Mouse (Mus musculus): ENCODE data around the gene Gltp. TPM values are rescaled to one million over a fixed set of nuclear protein-coding genes. Genes with fewer than 3 reads are reported as not detected.

Gltp gene
- polyA plus RNA-seq (2021): 61.4 TPM

- DNase-seq (ENCODE audit: low read depth, low spot score) (peak; percentile 37), ATAC-seq (peak; percentile 94)
- peaks cover 5% of the 10 kb centered on the region for H3K27me3 ChIP-seq
- ChIA-PET POLR2A (interaction anchor here (0.6 to 1.4 kb wide), 3 partner anchors 21 to 274 kb away, joined by 3 to 4 read pairs (median 3); no protein-coding TSS in a partner anchor), CTCF (interaction anchor here (1.9 kb wide), 1 partner anchor 23 kb away, joined by 6 read pairs; no protein-coding TSS in a partner anchor)
- in situ Hi-C loops (cut with MboI; ENCODE audit: low pct_unique_long_range_greater_than_20kb): no loop called here
- no peak for TF ChIP-seq CTCF (IDR thresholded peaks at IDR 0.05)
Measured at GRCm38 (mm10) chr5:114690633-114691567, at the start of gene Gltp. Gene Gltp (minus strand): TSS chr5:114690984.

GRCm38 (mm10) chr5:114738707-114739241 is 48.0 kb upstream of the Gltp start:
- POLR2A ChIA-PET: no interaction called here
- no peak for TF ChIP-seq CTCF (IDR thresholded peaks at IDR 0.05)
- ATAC-seq (no peak), DNase-seq (ENCODE audit: low read depth, low spot score) (no peak)
- CTCF ChIA-PET: interaction anchor here (1.2 to 2.2 kb wide), 3 partner anchors 9 to 28 kb away, joined by 3 to 5 read pairs (median 4); no protein-coding TSS in a partner anchor
- H3K27me3 ChIP-seq: no peaks in the 10 kb centered on the region
- in situ Hi-C loops (cut with MboI; ENCODE audit: low pct_unique_long_range_greater_than_20kb): no loop called here

- no peaks in the 10 kb centered on the region for H3K27me3 ChIP-seq
- DNase-seq (ENCODE audit: low read depth, low spot score) (no peak), ATAC-seq (no peak)
- ChIA-PET POLR2A (interaction anchor here (0.7 to 1.2 kb wide), 2 partner anchors 11 to 81 kb away, joined by 3 read pairs; no protein-coding TSS in a partner anchor), CTCF (interaction anchor here (1.2 to 2.2 kb wide), 3 partner anchors 10 to 15 kb away, joined by 3 to 4 read pairs (median 3); no protein-coding TSS in a partner anchor)
- TF ChIP-seq CTCF (IDR thresholded peaks at IDR 0.05): no peak
- in situ Hi-C loops (cut with MboI; ENCODE audit: low pct_unique_long_range_greater_than_20kb): no loop called here
Measured at GRCm38 (mm10) chr5:114737090-114737887, 46.5 kb upstream of the Gltp start.

GRCm38 (mm10) chr5:114733606-114734005 is 42.8 kb upstream of the Gltp start:
- ATAC-seq (peak; percentile 37), DNase-seq (ENCODE audit: low read depth, low spot score) (no peak)
- POLR2A ChIA-PET: no interaction called here
- no peaks in the 10 kb centered on the region for H3K27me3 ChIP-seq
- TF ChIP-seq CTCF (IDR thresholded peaks at IDR 0.05): no peak
- in situ Hi-C loops (cut with MboI; ENCODE audit: low pct_unique_long_range_greater_than_20kb): no loop called here
- CTCF ChIA-PET: no interaction called here

- ATAC-seq (no peak), DNase-seq (ENCODE audit: low read depth, low spot score) (no peak)
- POLR2A ChIA-PET: no interaction called here
- H3K27me3 ChIP-seq: no peaks in the 10 kb centered on the region
- no peak for TF ChIP-seq CTCF (IDR thresholded peaks at IDR 0.05)
- CTCF ChIA-PET: no interaction called here
- in situ Hi-C loops (cut with MboI; ENCODE audit: low pct_unique_long_range_greater_than_20kb): no loop called here
Measured at GRCm38 (mm10) chr5:114731969-114732368, 41.2 kb upstream of the Gltp start.

GRCm38 (mm10) chr5:114731498-114731897 is 40.7 kb upstream of the Gltp start:
- POLR2A ChIA-PET: no interaction called here
- DNase-seq (ENCODE audit: low read depth, low spot score): no peak
- TF ChIP-seq CTCF (IDR thresholded peaks at IDR 0.05): no peak
- in situ Hi-C loops (cut with MboI; ENCODE audit: low pct_unique_long_range_greater_than_20kb): no loop called here
- CTCF ChIA-PET: no interaction called here
- no peaks in the 10 kb centered on the region for H3K27me3 ChIP-seq
- no peak for ATAC-seq

GRCm38 (mm10) chr5:114730129-114730528 is 39.3 kb upstream of the Gltp start:
- in situ Hi-C loops (cut with MboI; ENCODE audit: low pct_unique_long_range_greater_than_20kb): no loop called here
- POLR2A ChIA-PET: interaction anchor here (1.2 to 1.3 kb wide), 2 partner anchors 9 to 12 kb away, joined by 3 read pairs; no protein-coding TSS in a partner anchor
- ATAC-seq: no peak

GRCm38 (mm10) chr5:114728160-114728559 is 37.4 kb upstream of the Gltp start:
- H3K27me3 ChIP-seq: no peaks in the 10 kb centered on the region
- ATAC-seq: peak; percentile 62
- POLR2A ChIA-PET: no interaction called here
- no peak for DNase-seq (ENCODE audit: low read depth, low spot score)
- TF ChIP-seq CTCF (IDR thresholded peaks at IDR 0.05): no peak
- CTCF ChIA-PET: interaction anchor here (1.1 to 1.5 kb wide), 2 partner anchors 9 to 16 kb away, joined by 3 read pairs; no protein-coding TSS in a partner anchor
- in situ Hi-C loops (cut with MboI; ENCODE audit: low pct_unique_long_range_greater_than_20kb): no loop called here

More at GRCm38 (mm10) chr5:114730129-114730528, 39.3 kb upstream of the Gltp start:
- DNase-seq (ENCODE audit: low read depth, low spot score): no peak
- H3K27me3 ChIP-seq: no peaks in the 10 kb centered on the region
- TF ChIP-seq CTCF (IDR thresholded peaks at IDR 0.05): no peak
- CTCF ChIA-PET: interaction anchor here (1.2 to 1.8 kb wide), 4 partner anchors 9 to 21 kb away, joined by 3 to 5 read pairs (median 4); no protein-coding TSS in a partner anchor

- no peaks in the 10 kb centered on the region for H3K27me3 ChIP-seq
- DNase-seq (ENCODE audit: low read depth, low spot score) (no peak), ATAC-seq (no peak)
- in situ Hi-C loops (cut with MboI; ENCODE audit: low pct_unique_long_range_greater_than_20kb): no loop called here
- POLR2A ChIA-PET: interaction anchor here (0.7 to 0.9 kb wide), 2 partner anchors 11 to 23 kb away, joined by 3 read pairs; no protein-coding TSS in a partner anchor
- TF ChIP-seq CTCF (IDR thresholded peaks at IDR 0.05): no peak
- CTCF ChIA-PET: interaction anchor here (1.4 kb wide), 1 partner anchor 15 kb away, joined by 4 read pairs; no protein-coding TSS in a partner anchor
Measured at GRCm38 (mm10) chr5:114722846-114723245, 32.1 kb upstream of the Gltp start.

- DNase-seq (ENCODE audit: low read depth, low spot score) (no peak), ATAC-seq (no peak)
- ChIA-PET POLR2A (interaction anchor here (0.9 to 1.3 kb wide), 2 partner anchors 8 to 14 kb away, joined by 3 to 4 read pairs; partner anchors contain the start of gene Tchp), CTCF (interaction anchor here (1.3 to 1.7 kb wide), 3 partner anchors 8 to 19 kb away, joined by 4 to 5 read pairs (median 4); no protein-coding TSS in a partner anchor)
- no peak for TF ChIP-seq CTCF (IDR thresholded peaks at IDR 0.05)
- no peaks in the 10 kb centered on the region for H3K27me3 ChIP-seq
- in situ Hi-C loops (cut with MboI; ENCODE audit: low pct_unique_long_range_greater_than_20kb): no loop called here
Measured at GRCm38 (mm10) chr5:114721969-114722368, 31.2 kb upstream of the Gltp start.
